18 mouse cellular contexts compared by ENCODE assay signal in the genomic region with DNA sequence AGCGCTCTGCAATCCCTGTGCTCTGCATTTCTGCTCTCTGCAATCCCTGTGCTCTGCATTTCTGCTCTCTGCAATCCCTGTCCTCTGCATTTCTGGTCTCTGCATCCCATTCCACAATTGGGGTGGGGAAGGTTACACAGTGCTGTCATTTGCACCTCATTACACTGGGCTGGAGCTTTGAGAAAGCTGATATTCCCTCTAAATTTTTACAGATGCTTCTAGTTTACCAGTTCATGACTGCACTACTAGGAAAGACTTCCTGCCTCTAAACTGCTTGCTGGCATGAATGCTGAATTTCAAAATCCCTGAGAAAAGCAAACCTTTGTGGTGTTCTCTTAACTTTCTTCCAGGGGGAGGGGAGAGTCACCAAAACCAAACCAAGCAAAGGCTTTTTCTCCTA. TPM values are rescaled to one million over a fixed set of nuclear protein-coding genes. Genes with fewer than 3 reads are reported as not detected.
A peak's percentile ranks its signal among the peaks of the same experiment; 100 is the strongest.
DNase-seq lines count a peak whose midpoint lies in the region; ATAC-seq and TF ChIP-seq lines count a peak whose summit lies in the region.
"Had no signal": no experiment of that assay in that cellular context is flagged by ENCODE, and none has a peak within 500 bp of the region (broad histone marks: within the 10 kb centered on the region; RNA-seq: fewer than 3 reads in every experiment).

No protein-coding gene starts in this region.

- TF ChIP-seq CTCF in Patski (IDR thresholded peaks at IDR 0.05) = no peak
- no peak for TF ChIP-seq CTCF in left cerebral cortex, adult 2 months (IDR thresholded peaks at IDR 0.05)

- H3K9ac ChIP-seq in heart, embryonic 11.5 days (ENCODE audit: low read depth, low read length) = no peak overlapping the region
- H3K9ac ChIP-seq: forebrain, embryonic 12.5 days; heart, embryonic 15.5 days; hindbrain, embryonic 15.5 days; liver, embryonic 12.5 days had no signal

- CTCF ChIA-PET in Patski (lab: Charles Lee) = interaction anchor here (1.2 to 1.4 kb wide), 2 partner anchors 9 to 87 kb away, joined by 3 to 4 read pairs; no protein-coding TSS in a partner anchor

- no peaks in the 10 kb centered on the region for H3K27me3 ChIP-seq in Patski
- no peaks in the 10 kb centered on the region for H3K27me3 ChIP-seq in heart, embryonic 11.5 days (ENCODE audit: control insufficient read depth, insufficient read depth, low read length)
- H3K27me3 ChIP-seq: heart, embryonic 15.5 days; liver, embryonic 12.5 days had no signal

- no peak overlapping the region for H3K4me3 ChIP-seq in left cerebral cortex, adult 2 months
- no peak overlapping the region for H3K4me3 ChIP-seq in heart, embryonic 11.5 days (ENCODE audit: low read depth, low read length)
- H3K4me3 ChIP-seq: forebrain, embryonic 12.5 days; heart, embryonic 15.5 days; hindbrain, embryonic 15.5 days; liver, embryonic 12.5 days had no signal

- in situ Hi-C loops in Patski (cut with MboI; ENCODE audit: low pct_unique_long_range_greater_than_20kb) = no loop called here

- H3K9me3 ChIP-seq in heart, embryonic 11.5 days (replicated peaks; ENCODE audit: control insufficient read depth, low read length) = no peaks in the 10 kb centered on the region
- H3K9me3 ChIP-seq: forebrain, embryonic 12.5 days; heart, embryonic 15.5 days; hindbrain, embryonic 15.5 days; liver, embryonic 12.5 days had no signal

- H3K4me2 ChIP-seq in heart, embryonic 11.5 days = no peak overlapping the region
- H3K4me2 ChIP-seq: forebrain, embryonic 12.5 days; heart, embryonic 15.5 days; hindbrain, embryonic 15.5 days; liver, embryonic 12.5 days had no signal

- 81% methylated on average over 1 of the region's 1 CpGs for WGBS in heart, embryonic 11.5 days (ENCODE audit: insufficient replicate concordance)

- intact Hi-C loops in left cerebral cortex, adult 2 months (cut with DNase I) = no loop called here

- peaks cover 5% of the 10 kb centered on the region for H3K4me1 ChIP-seq in heart, embryonic 11.5 days (ENCODE audit: control insufficient read depth, insufficient read depth, low read length)
- H3K4me1 ChIP-seq: liver, embryonic 12.5 days had no signal

- POLR2A ChIA-PET in Patski (lab: Charles Lee) = interaction anchor here (1.3 kb wide), 1 partner anchor 23 kb away, joined by 3 read pairs; no protein-coding TSS in a partner anchor

- H3K27ac ChIP-seq in left cerebral cortex, adult 2 months = no peak overlapping the region
- H3K27ac ChIP-seq in heart, embryonic 11.5 days (ENCODE audit: low read depth, low read length) = no peak overlapping the region
- H3K27ac ChIP-seq: forebrain, embryonic 12.5 days; heart, embryonic 15.5 days; hindbrain, embryonic 15.5 days; liver, embryonic 12.5 days had no signal

- no peak for DNase-seq in Patski (ENCODE audit: low read depth, low spot score)
- DNase-seq in embryo, embryonic 10.5 days (ENCODE audit: low spot score) = peak; percentile 37
- DNase-seq in forelimb bud, embryonic 11.5 days (ENCODE audit: low read depth, low spot score) = peak; percentile 71
- DNase-seq in lung, postnatal 36 days = peak; percentile 14
- DNase-seq in left cerebral cortex, adult 2 months (ENCODE audit: extremely low spot score in 1 of 2, low spot score in 2 of 2) = no peak
- no peak for DNase-seq in urinary bladder, postnatal 36 days (ENCODE audit: low spot score in 2 of 2)
- DNase-seq: adrenal gland, postnatal 10 days; cerebellum, postnatal 14 days; gastrocnemius, postnatal 10 days; kidney, postnatal 14 days; right cerebral cortex, postnatal 25 days; thymus, postnatal 36 days had no signal

- peak; percentile 3 for ATAC-seq in Patski
- ATAC-seq in heart, embryonic 11.5 days (replicated peaks; ENCODE audit: insufficient number of reproducible peaks, low FRiP score, low TSS enrichment) = no peak
- ATAC-seq: liver, embryonic 12.5 days had no signal

- H3K36me3 ChIP-seq in heart, embryonic 11.5 days (ENCODE audit: control insufficient read depth, insufficient read depth, low read length) = no peaks in the 10 kb centered on the region
- H3K36me3 ChIP-seq: forebrain, embryonic 12.5 days; heart, embryonic 15.5 days; hindbrain, embryonic 15.5 days; liver, embryonic 12.5 days had no signal

RNA-seq across cellular contexts. Expression of gene Bnc2, which starts 41.1 kb away (rescaled TPM):
- 19.3 TPM for polyA plus RNA-seq in Patski (2021)
- total RNA-seq in left cerebral cortex, adult 2 months (2021) = 1 to 10 TPM; 1.5 to 2.8 TPM
- polyA plus RNA-seq in heart, embryonic 11.5 days (2014; fragmentation: Nextera tagmentation; extraction: Ambion mirVana) = 1.7 and 2.9 TPM in 2 replicates
- total RNA-seq: megakaryocyte-erythroid progenitor cell, adult 5-6 weeks had no signal

Comparison
In these comparisons a context has a peak if more than half of its experiments do, and no peak if none do; other contexts are left out.
1. DNase-seq: peak in embryo, embryonic 10.5 days (single experiment), forelimb bud, embryonic 11.5 days (single experiment) and lung, postnatal 36 days (single experiment); none in Patski (single experiment), left cerebral cortex, adult 2 months (0 of 2) and urinary bladder, postnatal 36 days (0 of 2).